Mouse (Mus musculus): ENCODE data around the gene Arfgap3.

GRCm38 (mm10) chr15:83303656-83304484 lies 46.2 kb downstream of the Arfgap3 start:
- TF ChIP-seq CTCF (IDR thresholded peaks at IDR 0.05; ENCODE audit: extremely low read depth, insufficient read depth, low read length) (no peak), POLR2A (IDR thresholded peaks at IDR 0.05; ENCODE audit: extremely low read depth, insufficient read depth, low read length) (no peak)

Data from cortical plate, adult 2 months (tissue).